Mouse (Mus musculus): Measurements from ENCODE around the gene Flywch2.

Flywch2 gene

GRCm38 (mm10) chr17:23748026-23748425 lies 37.9 kb downstream of the Flywch2 start:
- DNase-seq, result no peak

- DNase-seq, result no peak
These were observed 38.4 kb downstream of the Flywch2 start for GRCm38 (mm10) chr17:23747471-23747870.

GRCm38 (mm10) chr17:23746767-23747166 lies 39.1 kb downstream of the Flywch2 start:
- DNase-seq, result peak; percentile 20

- DNase-seq, result peak; percentile 42
These were observed 39.6 kb downstream of the Flywch2 start for GRCm38 (mm10) chr17:23746311-23746710.

GRCm38 (mm10) chr17:23745301-23746251 lies 40.3 kb downstream of the Flywch2 start, which contains the start of gene Kremen2:
Kremen2 (minus strand) TSS chr17:23745833.
- peak; percentile 48 for DNase-seq

GRCm38 (mm10) chr17:23744651-23745050 lies 41.2 kb downstream of the Flywch2 start:
- peak; percentile 52 for DNase-seq

- peak; percentile 28 for DNase-seq
These were observed 41.8 kb downstream of the Flywch2 start for GRCm38 (mm10) chr17:23744076-23744475.

- no peak for DNase-seq
These were observed 42.9 kb downstream of the Flywch2 start for GRCm38 (mm10) chr17:23742941-23743340.

- peak; percentile 65 for DNase-seq
These were observed 43.6 kb downstream of the Flywch2 start for GRCm38 (mm10) chr17:23742210-23742793.

- peak; percentile 63 for DNase-seq
These were observed 44.3 kb downstream of the Flywch2 start for GRCm38 (mm10) chr17:23741359-23742209.

GRCm38 (mm10) chr17:23740598-23741021 lies 45.3 kb downstream of the Flywch2 start, which contains the start of gene Paqr4:
Paqr4 (minus strand) TSS chr17:23740867.
- DNase-seq, result peak; percentile 72

- peak; percentile 95 for DNase-seq
These were observed 45.7 kb downstream of the Flywch2 start for GRCm38 (mm10) chr17:23740136-23740584.

GRCm38 (mm10) chr17:23739202-23740135 lies 46.4 kb downstream of the Flywch2 start:
- peak; percentile 65 for DNase-seq

- DNase-seq, result no peak
These were observed 47.1 kb downstream of the Flywch2 start for GRCm38 (mm10) chr17:23738836-23739201.

- DNase-seq, result peak; percentile 63
These were observed 48.1 kb downstream of the Flywch2 start for GRCm38 (mm10) chr17:23737493-23738445.

GRCm38 (mm10) chr17:23734341-23734740 lies 51.5 kb downstream of the Flywch2 start:
- no peak for DNase-seq

GRCm38 (mm10) chr17:23730441-23730840 lies 55.4 kb downstream of the Flywch2 start:
- no peak for DNase-seq
